Comparison of ENCODE assay signal across 8 mouse cellular contexts in the genomic region with DNA sequence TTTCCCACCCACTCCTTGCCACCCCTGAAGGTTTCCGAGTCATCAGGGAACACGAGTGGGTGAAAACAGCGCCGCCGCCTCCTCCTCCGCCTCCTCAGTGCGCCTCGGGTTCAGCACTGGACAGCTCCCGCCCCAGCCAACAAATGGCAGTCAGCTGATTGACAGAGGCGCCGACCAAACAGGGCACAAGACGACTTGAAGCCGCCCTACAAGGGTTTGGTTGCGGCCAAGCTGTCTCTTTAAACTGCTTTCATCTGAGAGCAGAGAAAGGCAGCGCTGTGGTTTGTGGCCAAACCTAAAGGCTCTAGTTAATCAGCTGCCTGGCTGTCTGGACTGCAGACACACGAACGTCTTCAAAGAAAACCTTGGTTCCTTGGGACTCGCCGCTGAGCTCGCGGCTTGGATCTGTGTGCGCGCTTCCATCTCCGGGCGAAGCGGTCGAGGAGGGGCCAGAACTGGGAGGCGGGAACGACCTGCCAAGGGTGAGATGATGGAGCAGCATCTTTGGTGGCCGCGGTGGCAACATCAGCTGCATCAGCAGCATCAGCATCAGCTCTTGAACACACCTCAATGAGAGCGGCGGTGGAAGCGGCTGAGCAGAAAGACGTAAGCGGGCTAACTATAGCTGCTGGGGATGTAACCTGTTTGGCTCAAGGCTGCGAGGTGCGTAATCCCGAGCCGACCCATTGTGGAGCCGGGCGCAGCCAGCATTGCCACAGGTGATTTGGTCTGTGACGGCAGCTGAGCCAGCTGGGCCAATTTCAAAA. TPM values are rescaled to one million over a fixed set of nuclear protein-coding genes. Genes with fewer than 3 reads are reported as not detected.
A peak's percentile ranks its signal among the peaks of the same experiment; 100 is the strongest.
DNase-seq lines count a peak whose midpoint lies in the region; ATAC-seq and TF ChIP-seq lines count a peak whose summit lies in the region.

A gene (plus strand): TSS at position 198 of the 767 bp plus-strand sequence.

- no peak; the same call in 1 of the 2 replicates for TF ChIP-seq CTCF in hindbrain, postnatal 0 days (IDR thresholded peaks at IDR 0.05; ENCODE audit: low read depth)

- DNase-seq in adrenal gland, adult 18-20 months (ENCODE audit: low spot score in 2 of 2) = peak; percentile 39 to 56
- DNase-seq in gastrocnemius, postnatal 14 days = peak; percentile 81
- peak; percentile 95 for DNase-seq in hindbrain, postnatal 0 days (ENCODE audit: low spot score)
- peak; percentile 86 to 88 for DNase-seq in layer of hippocampus, postnatal 36 days
- DNase-seq in lung, postnatal 25 days (ENCODE audit: low spot score) = peak; percentile 26
- peak; percentile 93 to 95 for DNase-seq in right cerebral cortex, adult 2 months (ENCODE audit: low spot score in 2 of 2)
- DNase-seq in T-cell, adult 2 months (ENCODE audit: low spot score) = no peak

- peak within 1 kb of the TSS; percentile 80 for H3K27ac ChIP-seq in hindbrain, postnatal 0 days

- intact Hi-C loops in gastrocnemius, postnatal 14 days (cut with DNase I; ENCODE audit: low total_unique reads) = no loop called here

- 1% methylated on average over 43 of the region's 43 CpGs for WGBS in hindbrain, postnatal 0 days

- peak within 1 kb of the TSS; percentile 66 for H3K4me3 ChIP-seq in hindbrain, postnatal 0 days (ENCODE audit: low read length)

- H3K9me3 ChIP-seq in hindbrain, postnatal 0 days (ENCODE audit: low read length) = no peaks in the 10 kb centered on the region

- ATAC-seq in common myeloid progenitor, adult 5-6 weeks (replicated peaks; ENCODE audit: low read depth, poor library complexity, severe bottlenecking) = peak; percentile 96
- peak; percentile 98 for ATAC-seq in hindbrain, postnatal 0 days

- peak within 1 kb of the TSS; percentile 77 for H3K4me2 ChIP-seq in hindbrain, postnatal 0 days (ENCODE audit: low read depth, low read length)

- H3K27me3 ChIP-seq in hindbrain, postnatal 0 days (ENCODE audit: insufficient read depth, low read length) = no peaks in the 10 kb centered on the region; the same call in 1 of the 2 replicates

- no peaks in the 10 kb centered on the region for H3K36me3 ChIP-seq in hindbrain, postnatal 0 days (ENCODE audit: insufficient read depth, low read length)

- H3K4me1 ChIP-seq in hindbrain, postnatal 0 days (ENCODE audit: insufficient read depth, low read length) = no peaks in the 10 kb centered on the region

- peak within 1 kb of the TSS; percentile 64 for H3K9ac ChIP-seq in hindbrain, postnatal 0 days (replicated peaks; ENCODE audit: low read length)

RNA-seq across cellular contexts. Expression of the gene that starts here (rescaled TPM):
- total RNA-seq in adrenal gland, adult 18-20 months (2021) = 1 to 10 TPM; 1.5 to 1.7 TPM
- not detected in 2 replicates for total RNA-seq in common myeloid progenitor, adult 5-6 weeks (2017)
- total RNA-seq in gastrocnemius, postnatal 14 days (2021) = under 1 TPM; 0.02 to 0.06 TPM
- 19.1 and 22.0 TPM in 2 replicates for total RNA-seq in hindbrain, postnatal 0 days (2014; rRNA removed)
- 3.1 and 3.6 TPM in 2 replicates for polyA plus RNA-seq in hindbrain, postnatal 0 days (2015; fragmentation: Nextera tagmentation; extraction: Ambion mirVana)
- 10 to 100 TPM; 75.3 to 79.5 TPM for total RNA-seq in layer of hippocampus, postnatal 36 days (2021)

Comparison
In these comparisons a context has a peak if more than half of its experiments do, and no peak if none do; other contexts are left out.
1. Peak in ATAC-seq in common myeloid progenitor, adult 5-6 weeks; RNA of the gene not detected or under 1 TPM.
2. Peak in DNase-seq in gastrocnemius, postnatal 14 days; RNA of the gene not detected or under 1 TPM.